Mouse (Mus musculus): ENCODE results near the gene Atp8a2. TPM values are rescaled to one million over a fixed set of nuclear protein-coding genes. Genes with fewer than 3 reads are reported as not detected.

Gene Atp8a2
- polyA plus RNA-seq, 2 experiments: 0.70 to 1.7 TPM

DNA sequence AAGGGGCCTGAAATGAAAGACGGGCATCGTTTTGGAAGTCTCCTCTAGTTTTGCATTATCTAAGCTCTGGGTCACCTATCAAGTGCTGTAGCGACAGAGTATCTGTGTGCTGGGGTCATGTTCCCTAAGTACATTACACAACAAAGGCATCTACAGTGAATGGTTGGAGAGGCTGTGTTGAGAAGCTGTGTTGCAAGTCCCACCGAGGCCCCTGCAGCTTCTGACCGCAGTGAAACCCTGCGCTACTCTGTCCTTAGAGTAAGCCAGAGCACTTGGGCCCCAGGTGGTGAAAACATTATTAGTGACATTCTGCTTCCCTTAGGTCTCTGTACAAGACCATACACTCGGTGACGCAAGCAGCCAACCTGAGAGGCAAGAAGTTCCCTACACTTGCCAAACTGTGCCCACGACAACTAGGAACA, 20.5 kb downstream of the Atp8a2 start:
- 0 out of 2 replicates have a peak overlapping the region, but pooled peaks have one; percentile 64 for H3K9ac ChIP-seq (ENCODE audit: low read depth, low read length, severe bottlenecking)
- H3K36me3 ChIP-seq (ENCODE audit: control insufficient read depth, insufficient read depth, low read length): no peaks in the 10 kb centered on the region
- no peaks in the 10 kb centered on the region for H3K9me3 ChIP-seq (ENCODE audit: control insufficient read depth, low read length)
- no peak overlapping the region for H3K27ac ChIP-seq (replicated peaks; ENCODE audit: low read depth, low read length)
- WGBS: 22% methylated on average over 9 of the region's 9 CpGs
- DNase-seq (ENCODE audit: low spot score) (no peak), ATAC-seq (ENCODE audit: low FRiP score, low read depth) (no peak; the same call in 1 of the 2 replicates)
- peaks cover 26% of the 10 kb centered on the region; the same call in 1 of the 2 replicates for H3K27me3 ChIP-seq (ENCODE audit: control insufficient read depth, insufficient read depth, low read length)
- 0 out of 2 replicates have a peak, but pooled peaks cover 3% of the 10 kb centered on the region for H3K4me1 ChIP-seq (ENCODE audit: control insufficient read depth, insufficient read depth, low read length)
- H3K4me3 ChIP-seq (replicated peaks; ENCODE audit: low read length): peak overlapping the region; percentile 71
- H3K4me2 ChIP-seq (replicated peaks; ENCODE audit: low read depth, low read length, severe bottlenecking): peak overlapping the region; percentile 99
- no peak for TF ChIP-seq POLR2A (IDR thresholded peaks at IDR 0.05; ENCODE audit: borderline replicate concordance, extremely low read depth, insufficient read depth, insufficient read length)

- H3K27me3 ChIP-seq (ENCODE audit: control insufficient read depth, insufficient read depth, low read length): peaks cover 16% of the 10 kb centered on the region; the same call in 1 of the 2 replicates
- WGBS: 45% methylated on average over 12 of the region's 12 CpGs
- no peak overlapping the region for H3K4me2 ChIP-seq (replicated peaks; ENCODE audit: low read depth, low read length, severe bottlenecking)
- DNase-seq (ENCODE audit: low spot score): no peak
- no peaks in the 10 kb centered on the region for H3K9me3 ChIP-seq (ENCODE audit: control insufficient read depth, low read length)
- no peak overlapping the region for H3K9ac ChIP-seq (ENCODE audit: low read depth, low read length, severe bottlenecking)
- no peaks in the 10 kb centered on the region for H3K36me3 ChIP-seq (ENCODE audit: control insufficient read depth, insufficient read depth, low read length)
- no peak overlapping the region for H3K27ac ChIP-seq (replicated peaks; ENCODE audit: low read depth, low read length)
- H3K4me3 ChIP-seq (replicated peaks; ENCODE audit: low read length): no peak overlapping the region
- no peaks in the 10 kb centered on the region for H3K4me1 ChIP-seq (ENCODE audit: control insufficient read depth, insufficient read depth, low read length)
- TF ChIP-seq POLR2A (IDR thresholded peaks at IDR 0.05; ENCODE audit: borderline replicate concordance, extremely low read depth, insufficient read depth, insufficient read length): no peak
- no peak for ATAC-seq (ENCODE audit: low FRiP score, low read depth)
Observed at GRCm38 (mm10) chr14:60172286-60173055, 24.5 kb downstream of the Atp8a2 start.

GRCm38 (mm10) chr14:60170845-60171610, 26.0 kb downstream of the Atp8a2 start:
- 59% methylated on average over 16 of the region's 16 CpGs for WGBS
- no peak overlapping the region for H3K9ac ChIP-seq (ENCODE audit: low read depth, low read length, severe bottlenecking)
- no peaks in the 10 kb centered on the region for H3K9me3 ChIP-seq (ENCODE audit: control insufficient read depth, low read length)
- no peak for ATAC-seq (ENCODE audit: low FRiP score, low read depth)
- TF ChIP-seq POLR2A (IDR thresholded peaks at IDR 0.05; ENCODE audit: borderline replicate concordance, extremely low read depth, insufficient read depth, insufficient read length): no peak
- DNase-seq (ENCODE audit: low spot score): no peak
- H3K4me1 ChIP-seq (ENCODE audit: control insufficient read depth, insufficient read depth, low read length): no peaks in the 10 kb centered on the region
- H3K4me3 ChIP-seq (replicated peaks; ENCODE audit: low read length): no peak overlapping the region
- no peak overlapping the region for H3K27ac ChIP-seq (replicated peaks; ENCODE audit: low read depth, low read length)
- no peak overlapping the region for H3K4me2 ChIP-seq (replicated peaks; ENCODE audit: low read depth, low read length, severe bottlenecking)
- H3K27me3 ChIP-seq (ENCODE audit: control insufficient read depth, insufficient read depth, low read length): 0 out of 2 replicates have a peak, but pooled peaks cover 5% of the 10 kb centered on the region
- H3K36me3 ChIP-seq (ENCODE audit: control insufficient read depth, insufficient read depth, low read length): no peaks in the 10 kb centered on the region

- H3K9ac ChIP-seq (ENCODE audit: low read depth, low read length, severe bottlenecking): no peak overlapping the region
- H3K4me1 ChIP-seq (ENCODE audit: control insufficient read depth, insufficient read depth, low read length): no peaks in the 10 kb centered on the region
- H3K4me3 ChIP-seq (replicated peaks; ENCODE audit: low read length): no peak overlapping the region
- no peaks in the 10 kb centered on the region for H3K9me3 ChIP-seq (ENCODE audit: control insufficient read depth, low read length)
- DNase-seq (ENCODE audit: low spot score) (no peak), ATAC-seq (ENCODE audit: low FRiP score, low read depth) (no peak)
- WGBS: 80% methylated on average over 3 of the region's 3 CpGs
- H3K36me3 ChIP-seq (ENCODE audit: control insufficient read depth, insufficient read depth, low read length): no peaks in the 10 kb centered on the region
- H3K4me2 ChIP-seq (replicated peaks; ENCODE audit: low read depth, low read length, severe bottlenecking): no peak overlapping the region
- TF ChIP-seq POLR2A (IDR thresholded peaks at IDR 0.05; ENCODE audit: borderline replicate concordance, extremely low read depth, insufficient read depth, insufficient read length): no peak
- no peaks in the 10 kb centered on the region for H3K27me3 ChIP-seq (ENCODE audit: control insufficient read depth, insufficient read depth, low read length)
- no peak overlapping the region for H3K27ac ChIP-seq (replicated peaks; ENCODE audit: low read depth, low read length)
Observed at GRCm38 (mm10) chr14:60163367-60163766, 33.6 kb downstream of the Atp8a2 start.

DNA sequence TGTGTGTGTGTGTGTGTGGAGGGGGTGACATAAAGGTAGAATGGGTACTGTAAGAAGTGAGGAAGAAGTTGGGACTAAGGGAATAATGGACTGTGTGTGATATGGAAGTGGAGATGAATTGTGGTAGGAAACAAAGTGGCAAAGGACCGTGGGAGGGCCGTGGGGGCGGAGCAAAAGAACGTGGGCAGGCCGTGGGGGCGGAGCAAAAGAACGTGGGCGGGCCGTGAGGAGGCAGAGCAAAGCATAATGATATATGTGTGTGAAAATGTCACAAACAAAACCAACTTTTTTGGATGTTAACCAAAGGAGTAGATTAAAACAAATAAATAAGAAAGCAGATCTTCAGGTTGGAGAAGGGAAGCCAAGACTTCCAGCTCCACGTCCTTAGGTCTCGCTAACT, 44.6 kb downstream of the Atp8a2 start:
- Histone ChIP-seq H3K27ac (replicated peaks; ENCODE audit: low read depth, low read length) (no peak overlapping the region), H3K9ac (ENCODE audit: low read depth, low read length, severe bottlenecking) (no peak overlapping the region), H3K4me2 (replicated peaks; ENCODE audit: low read depth, low read length, severe bottlenecking) (no peak overlapping the region), H3K27me3 (ENCODE audit: control insufficient read depth, insufficient read depth, low read length) (no peaks in the 10 kb centered on the region), H3K4me1 (ENCODE audit: control insufficient read depth, insufficient read depth, low read length) (no peaks in the 10 kb centered on the region), H3K4me3 (replicated peaks; ENCODE audit: low read length) (no peak overlapping the region), H3K36me3 (ENCODE audit: control insufficient read depth, insufficient read depth, low read length) (no peaks in the 10 kb centered on the region), H3K9me3 (ENCODE audit: control insufficient read depth, low read length) (no peaks in the 10 kb centered on the region)
- WGBS: 78% methylated on average over 11 of the region's 11 CpGs
- no peak for ATAC-seq (ENCODE audit: low FRiP score, low read depth)
- TF ChIP-seq POLR2A (IDR thresholded peaks at IDR 0.05; ENCODE audit: borderline replicate concordance, extremely low read depth, insufficient read depth, insufficient read length): no peak
- DNase-seq (ENCODE audit: low spot score): no peak
